Mouse (Mus musculus) spleen, postnatal 4 days (tissue): ENCODE results near the gene Serinc5.

Experiments used
- DNase-seq, 2 experiments: peaks; one replicate each; pipeline ENCODE4 v3.0.0; 2022; ENCODE audit warnings: low spot score in 2 of 2

Gene Serinc5

DNA sequence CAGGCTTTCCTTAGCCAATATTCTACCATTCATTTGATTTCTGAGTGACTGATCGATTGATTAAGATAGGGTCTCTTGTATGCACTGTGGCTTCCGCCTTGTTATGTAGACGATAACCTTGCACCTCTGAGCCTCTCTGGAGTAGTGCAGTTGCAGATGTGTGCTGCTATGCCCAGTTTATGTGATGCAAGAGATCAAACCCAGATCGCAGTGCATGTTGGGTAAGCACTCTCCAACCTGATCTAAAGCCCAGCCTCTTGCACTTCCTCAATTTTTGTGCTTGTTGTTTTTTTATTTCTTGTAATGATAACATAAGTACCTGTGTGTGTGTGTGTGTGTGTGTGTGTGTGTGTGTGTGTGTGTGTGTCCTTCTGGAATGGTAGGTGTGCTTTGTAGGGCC lies 132.0 kb downstream of the Serinc5 start:
- no peak for DNase-seq

DNA sequence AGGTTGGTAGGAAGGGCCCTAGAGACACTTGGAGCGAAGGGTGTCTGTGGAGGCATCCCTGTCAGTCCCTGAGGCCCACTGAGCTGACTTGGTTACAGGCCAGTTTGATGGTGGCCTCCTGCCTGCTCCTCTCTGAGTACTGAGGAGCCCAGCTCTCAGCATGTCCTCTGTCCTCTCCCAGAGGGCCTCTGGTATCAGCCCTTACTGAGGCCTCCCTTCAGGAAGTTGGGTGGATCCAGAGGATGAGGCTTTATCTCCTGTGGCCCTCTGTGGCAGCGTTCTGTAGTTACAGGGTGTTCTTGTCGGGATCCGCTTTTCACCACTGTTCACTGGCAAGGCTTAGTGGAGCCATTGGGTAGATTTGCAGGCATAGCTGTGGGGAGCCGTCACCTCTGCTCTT lies 132.4 kb downstream of the Serinc5 start:
- no peak for DNase-seq

DNA sequence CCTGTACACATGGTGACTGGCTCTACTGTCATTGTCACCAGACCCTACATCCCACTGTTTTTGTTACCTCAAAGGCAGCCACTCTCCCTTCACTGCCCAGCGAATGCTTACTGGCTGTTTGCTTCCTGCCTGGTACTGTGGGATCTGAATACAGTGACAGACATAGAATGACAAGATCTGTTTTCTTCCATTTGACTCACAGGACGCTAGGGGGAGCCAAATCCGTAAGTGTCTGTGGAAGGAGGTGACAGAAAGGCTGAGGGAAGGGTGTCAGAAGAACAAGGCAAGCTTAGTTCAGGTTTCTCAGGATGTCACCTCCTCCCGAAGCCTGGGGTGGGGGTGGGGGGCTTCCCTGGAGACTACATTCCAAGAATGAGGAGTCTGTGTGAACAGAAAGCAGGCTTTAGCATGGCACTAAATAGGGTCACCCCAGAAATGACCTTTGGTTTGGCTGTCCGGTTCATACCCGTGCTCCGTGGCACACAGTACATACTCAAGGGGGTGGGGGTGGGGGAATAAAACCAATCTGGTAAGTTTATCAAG lies 140.2 kb downstream of the Serinc5 start:
- DNase-seq: peak; percentile 53 to 81

DNA sequence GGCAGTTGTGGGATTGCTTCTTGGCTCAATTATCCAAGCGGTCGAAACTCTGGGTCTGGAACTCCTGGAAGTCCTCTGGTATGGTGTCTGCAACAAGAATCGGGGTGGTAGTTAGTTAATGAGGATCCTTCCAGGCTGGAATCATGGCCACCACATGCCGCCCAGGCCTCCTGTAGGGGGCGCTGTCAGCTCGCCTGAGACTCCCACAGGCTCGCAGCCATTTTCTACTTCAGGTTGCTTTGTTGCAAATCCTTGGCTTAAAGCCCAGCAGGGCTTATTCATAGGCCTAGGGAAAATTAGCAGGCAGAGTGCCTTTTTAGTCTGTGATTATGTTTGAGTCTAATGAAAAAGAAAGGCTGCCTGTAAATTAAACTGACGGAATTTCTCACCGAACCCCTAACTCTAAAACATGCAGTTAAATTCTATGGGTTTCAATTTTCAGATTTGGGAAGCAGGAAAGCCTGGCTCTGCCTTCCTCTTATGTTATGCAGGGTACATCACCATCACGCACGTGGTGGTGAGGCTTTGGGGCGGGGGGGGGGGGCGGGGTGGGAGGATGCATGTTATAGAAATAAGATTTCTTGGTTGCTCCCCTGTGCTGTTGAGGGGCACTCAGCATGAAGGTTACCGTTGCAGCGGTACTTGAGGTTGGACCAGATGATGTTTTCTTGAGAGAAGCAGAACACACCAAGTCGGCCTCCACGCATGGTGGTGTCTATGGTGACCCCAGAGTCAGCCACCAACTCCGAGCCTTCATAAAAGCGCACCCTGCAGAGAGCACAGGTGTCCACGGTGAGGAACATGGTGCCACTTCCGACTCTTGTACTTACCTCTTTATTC lies 141.1 kb downstream of the Serinc5 start:
- peak; percentile 53 to 81 for DNase-seq

DNA sequence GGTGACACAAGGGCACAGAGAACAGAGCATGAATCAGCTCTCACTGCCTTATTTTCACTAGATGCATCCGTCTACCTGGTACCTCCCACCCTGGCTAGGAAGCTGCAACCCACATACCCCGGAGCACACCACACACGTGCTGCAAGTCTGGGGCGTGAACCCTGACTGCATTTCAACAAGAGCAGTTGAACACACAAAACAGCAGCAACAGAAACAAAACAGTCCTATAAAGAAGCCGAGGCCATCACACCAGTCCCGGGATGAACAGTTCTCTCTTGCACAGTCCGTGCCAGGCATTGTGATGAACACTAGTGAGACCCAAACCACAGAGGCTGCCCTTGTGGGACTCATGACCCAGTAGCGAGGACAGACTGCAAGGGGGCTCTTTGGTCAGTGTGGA lies 142.8 kb downstream of the Serinc5 start:
- DNase-seq: no peak

DNA sequence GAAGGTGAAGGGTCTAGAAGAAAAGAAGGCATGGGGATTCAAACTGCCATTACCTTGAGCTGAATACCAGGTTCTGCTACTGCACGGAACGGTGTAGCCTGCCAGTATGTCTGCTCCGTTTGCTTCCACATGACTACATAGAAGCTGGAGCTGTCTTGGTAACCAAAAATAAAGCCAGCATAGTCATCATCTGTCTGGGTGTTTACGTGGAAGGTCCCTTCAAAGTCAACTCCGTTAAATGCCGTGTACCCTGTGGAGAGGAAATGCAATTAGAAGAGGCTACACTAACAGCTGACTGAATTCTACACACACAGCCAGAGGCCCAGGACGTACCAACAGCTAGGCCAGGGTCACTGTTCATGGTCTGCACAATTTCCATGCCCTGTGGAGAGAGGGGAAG lies 144.1 kb downstream of the Serinc5 start:
- no peak for DNase-seq

DNA sequence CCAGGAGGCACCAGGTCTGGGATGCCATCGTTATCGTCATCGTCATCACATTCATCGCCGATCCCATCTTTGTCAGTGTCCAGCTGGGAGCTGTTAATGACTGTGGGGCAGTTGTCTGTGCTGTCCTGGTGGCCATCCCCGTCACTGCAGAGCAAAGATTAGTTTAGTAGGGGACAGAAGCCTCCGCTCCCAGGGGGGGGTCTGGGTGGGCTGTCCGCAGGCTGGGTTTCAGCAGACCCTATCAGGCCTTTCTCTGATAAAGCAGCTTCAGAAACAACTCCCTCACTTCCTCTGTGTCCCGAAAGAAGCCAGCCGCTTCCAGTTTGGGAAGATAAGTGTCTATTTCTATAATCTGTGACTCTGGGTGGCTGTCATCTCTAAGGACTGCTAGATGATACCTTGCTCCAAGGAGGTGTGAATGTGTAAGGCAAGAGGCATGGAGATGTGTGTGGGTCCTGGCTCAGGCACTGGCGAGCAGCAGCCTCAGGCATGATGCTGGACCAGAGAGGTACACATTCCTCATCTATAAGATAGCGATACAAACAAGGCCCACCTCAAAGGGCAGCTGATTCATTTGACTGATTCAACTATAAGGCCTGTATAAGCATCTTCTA lies 147.2 kb downstream of the Serinc5 start:
- DNase-seq: no peak

DNA sequence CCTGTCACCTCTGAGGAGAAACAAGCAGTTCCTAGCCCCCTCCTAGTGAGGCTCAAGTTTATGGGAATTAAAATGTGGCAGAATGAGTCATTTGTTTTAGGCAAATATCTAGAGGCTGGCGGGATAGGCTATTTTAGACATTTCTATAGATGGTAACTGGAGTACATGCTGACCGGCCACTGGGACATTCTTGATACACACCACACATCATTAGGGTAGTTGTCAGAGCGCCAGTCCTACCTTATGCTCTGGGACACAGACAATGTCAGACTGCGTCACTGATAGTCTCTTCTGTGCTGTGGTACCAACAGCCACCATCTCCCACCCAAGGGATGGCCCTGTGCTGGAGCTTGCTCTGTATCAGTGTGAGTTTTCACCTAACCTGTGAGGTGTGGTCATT lies 148.2 kb downstream of the Serinc5 start:
- DNase-seq: no peak

DNA sequence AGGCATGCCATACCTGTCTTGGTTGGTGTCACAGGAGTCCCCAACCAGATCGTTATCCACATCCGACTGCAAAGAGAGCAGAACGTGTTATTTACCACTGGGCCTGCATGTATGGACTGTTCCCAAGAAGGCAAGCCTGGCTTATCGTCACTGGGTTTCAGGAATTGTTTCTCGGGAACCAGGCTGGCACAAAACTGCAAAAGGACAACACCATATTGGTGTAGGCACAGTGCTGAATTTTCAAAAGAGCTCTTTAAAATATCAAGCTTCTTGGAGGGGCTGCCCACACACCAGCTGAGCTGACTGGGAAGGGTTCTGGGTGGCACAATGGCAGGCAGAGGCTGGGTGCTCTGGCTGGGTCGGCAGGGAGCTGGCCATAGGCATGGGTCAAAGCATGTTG lies 149.6 kb downstream of the Serinc5 start:
- DNase-seq: peak in 1 of 2 experiments; percentile 51
